Mouse (Mus musculus) gastrocnemius, postnatal 14 days (tissue): ENCODE measurements at regions not wholly inside any gene's neighbourhood (a gene's known extent, or its start where the extent isn't known, plus 50 kb on each side); places are given as distances from the start of the nearest gene placed in this dataset.
"Not testable (repeated sequence)": the region's sequence is repeated elsewhere in the genome, so short reads cannot be mapped to it uniquely, and the experiment has no call there.

ENCODE experiments used
- DNase-seq: peaks from one replicate; pipeline ENCODE4 v3.0.0; 2021; ENCODE audit warnings: mixed read lengths
- intact Hi-C: fragments of 180-260 bp; cut with DNase I; formaldehyde crosslinking; loops from one replicate; pipeline ENCODE4 v1.15.1; 2025; ENCODE audit warnings: low total_unique reads

- intact Hi-C loops, result no loop called here
- DNase-seq, result peak; percentile 10
Observed at GRCm38 (mm10) chr3:53792541-53792940, 52.3 kb upstream of the Gm10985 start.

- intact Hi-C loops, result no loop called here
- no peak for DNase-seq
Observed at GRCm38 (mm10) chr3:53789706-53790105, 55.2 kb upstream of the Gm10985 start.

- no peak for DNase-seq
- intact Hi-C loops, result no loop called here
Observed at GRCm38 (mm10) chr3:53785201-53785600, 59.7 kb upstream of the Gm10985 start.

GRCm38 (mm10) chr3:53776668-53777067, 68.2 kb upstream of the Gm10985 start:
- intact Hi-C loops, result no loop called here

GRCm38 (mm10) chr3:53767601-53768000, 77.3 kb upstream of the Gm10985 start:
- DNase-seq, result no peak
- intact Hi-C loops, result no loop called here

More at GRCm38 (mm10) chr3:53776668-53777067, 68.2 kb upstream of the Gm10985 start:
- DNase-seq, result no peak

- intact Hi-C loops, result no loop called here
- no peak for DNase-seq
Observed at GRCm38 (mm10) chr3:53763981-53764380, 80.9 kb upstream of the Gm10985 start.

GRCm38 (mm10) chr3:53761514-53762075, 83.3 kb upstream of the Gm10985 start:
- intact Hi-C loops, result no loop called here
- DNase-seq, result no peak

- intact Hi-C loops, result no loop called here
- no peak for DNase-seq
Observed at GRCm38 (mm10) chr3:53756115-53756853, 88.6 kb upstream of the Gm10985 start.

GRCm38 (mm10) chr3:53737161-53737560, 80.0 kb upstream of the Frem2 start:
- no peak for DNase-seq
- intact Hi-C loops, result loop anchor here (10.0 kb wide), 1 partner anchor 152 kb away; no protein-coding TSS in a partner anchor

- not testable (repeated sequence) for DNase-seq
- intact Hi-C loops, result loop anchor here (10.0 kb wide), 1 partner anchor 151 kb away; no protein-coding TSS in a partner anchor
Observed at GRCm38 (mm10) chr3:53735607-53736006, 78.5 kb upstream of the Frem2 start.

- DNase-seq, result no peak
- intact Hi-C loops, result loop anchor here (10.0 kb wide), 1 partner anchor 150 kb away; no protein-coding TSS in a partner anchor
Observed at GRCm38 (mm10) chr3:53735147-53735546, 78.0 kb upstream of the Frem2 start.

GRCm38 (mm10) chr3:53730440-53730839, 73.3 kb upstream of the Frem2 start:
- intact Hi-C loops, result loop anchor here (10.0 kb wide), 1 partner anchor 146 kb away; no protein-coding TSS in a partner anchor
- DNase-seq, result no peak

- intact Hi-C loops, result loop anchor here (5.0 to 10.0 kb wide), 2 partner anchors 145 to 203 kb away; no protein-coding TSS in a partner anchor
- peak; percentile 28 for DNase-seq
Observed at GRCm38 (mm10) chr3:53729810-53730209, 72.7 kb upstream of the Frem2 start.

GRCm38 (mm10) chr3:53729131-53729530, 72.0 kb upstream of the Frem2 start:
- no peak for DNase-seq
- intact Hi-C loops, result loop anchor here (5.0 kb wide), 1 partner anchor 202 kb away; no protein-coding TSS in a partner anchor

GRCm38 (mm10) chr3:53727737-53728136, 70.6 kb upstream of the Frem2 start:
- intact Hi-C loops, result loop anchor here (5.0 kb wide), 1 partner anchor 200 kb away; no protein-coding TSS in a partner anchor
- DNase-seq, result no peak

- DNase-seq, result no peak
- intact Hi-C loops, result no loop called here
Observed at GRCm38 (mm10) chr3:53707101-53707500, 49.9 kb upstream of the Frem2 start.
